Mouse (Mus musculus) left cerebral cortex, adult 11 months (tissue): ENCODE measurements around the gene Pak4.
"Not testable (repeated sequence)": the region's sequence is repeated elsewhere in the genome, so short reads cannot be mapped to it uniquely, and the experiment has no call there.

Source experiments
- DNase-seq: peaks from one replicate; pipeline ENCODE4 v3.0.0; 2022; ENCODE audit warnings: low spot score

Pak4 gene

GRCm38 (mm10) chr7:28597642-28598446 lies at the start of gene Pak4, which contains the start of gene Samd4b:
Gene Pak4 (minus strand): TSS chr7:28598185.
Gene Samd4b (minus strand): TSS chr7:28598144.
- DNase-seq = peak; percentile 98

DNA sequence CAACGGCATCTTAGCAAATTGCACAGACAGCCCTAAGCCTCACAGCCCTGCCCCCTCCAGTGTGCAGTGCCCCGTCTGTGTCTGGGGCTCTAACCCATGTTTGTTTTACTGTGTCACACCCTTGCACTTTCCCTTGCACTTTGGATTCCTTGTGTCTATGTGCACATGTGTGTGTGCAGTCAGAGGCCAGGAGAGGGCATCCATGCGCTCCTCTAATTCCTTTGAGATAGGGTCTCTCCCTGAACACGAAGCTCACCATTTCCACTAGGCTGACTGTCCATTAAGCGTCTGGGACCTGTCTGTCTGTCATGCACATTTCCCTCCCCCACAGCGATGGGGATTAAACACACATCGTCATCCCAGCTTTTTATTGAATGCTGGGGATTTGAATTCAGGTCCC lies 49.0 kb upstream of the Pak4 start:
- DNase-seq = no peak

DNA sequence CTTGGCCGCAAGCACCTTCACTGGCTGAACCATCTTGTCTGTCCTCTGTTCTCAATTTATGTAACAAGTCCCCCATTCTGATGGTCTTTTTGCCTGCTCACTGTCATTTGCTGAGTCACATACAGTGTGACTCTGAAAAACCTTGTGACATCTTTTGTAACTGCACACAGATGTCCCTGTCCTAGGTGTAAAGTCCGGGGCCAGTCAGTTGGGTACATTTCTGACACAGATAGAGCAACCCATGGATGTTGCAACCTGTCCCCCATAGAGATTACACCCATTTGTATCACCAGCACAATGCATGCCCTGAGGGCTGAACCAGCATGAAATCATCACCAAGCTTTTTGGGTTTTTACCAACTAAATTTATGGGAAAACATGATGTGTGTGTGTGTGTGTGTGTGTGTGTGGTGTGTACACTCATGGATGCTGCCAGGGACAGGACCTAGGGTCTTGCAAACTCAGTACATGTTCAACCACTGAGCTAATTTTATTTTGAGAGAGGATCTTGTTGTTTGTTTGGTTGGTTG lies 48.0 kb upstream of the Pak4 start:
- DNase-seq = no peak

GRCm38 (mm10) chr7:28645366-28645765 lies 47.4 kb upstream of the Pak4 start:
- DNase-seq = no peak

- DNase-seq = no peak
Observed at GRCm38 (mm10) chr7:28641546-28641945, 43.6 kb upstream of the Pak4 start.

GRCm38 (mm10) chr7:28637511-28637910 lies 39.5 kb upstream of the Pak4 start:
- DNase-seq = no peak

DNA sequence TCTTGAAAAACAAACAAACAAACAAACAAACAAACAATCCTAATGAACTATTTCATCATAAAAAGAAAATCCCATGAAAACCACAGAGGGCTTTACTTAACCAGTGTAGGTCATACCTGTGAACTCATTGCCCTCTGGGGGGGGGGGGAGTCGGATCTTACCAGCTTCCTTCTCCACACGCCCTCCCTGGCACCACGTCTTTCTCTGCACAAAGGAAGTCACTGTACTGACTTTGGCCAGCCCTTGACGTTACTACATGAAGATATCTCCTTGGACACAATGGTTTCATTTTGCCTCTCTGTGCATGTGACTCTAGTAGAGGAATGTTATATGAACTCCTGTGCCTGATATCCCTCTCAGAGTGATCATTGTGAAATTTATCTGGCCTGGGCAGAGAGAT lies 36.1 kb upstream of the Pak4 start:
- no peak for DNase-seq

DNA sequence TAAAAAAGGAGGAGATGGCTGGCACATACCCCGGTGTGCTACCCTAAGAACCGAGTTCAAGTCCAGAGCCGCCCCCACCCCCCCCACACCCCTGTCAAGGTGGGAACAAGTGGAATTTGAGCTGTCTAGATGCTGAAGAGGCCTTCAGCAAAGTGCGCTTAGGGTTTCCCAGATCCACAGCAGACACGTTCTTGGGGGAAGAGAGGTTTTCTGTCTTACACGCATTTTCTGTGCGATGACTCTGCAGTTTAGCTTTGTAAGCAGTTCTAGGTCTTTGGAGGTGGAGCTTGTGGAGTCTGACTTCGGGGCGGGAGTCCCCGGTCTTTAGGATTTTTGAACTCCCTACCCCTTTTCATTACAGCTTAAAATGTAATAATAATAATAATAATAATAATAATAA lies 33.1 kb upstream of the Pak4 start, which contains the start of gene Acp7:
Acp7 (minus strand) TSS at position 260 of the 400 bp plus-strand sequence.
- no peak for DNase-seq

DNA sequence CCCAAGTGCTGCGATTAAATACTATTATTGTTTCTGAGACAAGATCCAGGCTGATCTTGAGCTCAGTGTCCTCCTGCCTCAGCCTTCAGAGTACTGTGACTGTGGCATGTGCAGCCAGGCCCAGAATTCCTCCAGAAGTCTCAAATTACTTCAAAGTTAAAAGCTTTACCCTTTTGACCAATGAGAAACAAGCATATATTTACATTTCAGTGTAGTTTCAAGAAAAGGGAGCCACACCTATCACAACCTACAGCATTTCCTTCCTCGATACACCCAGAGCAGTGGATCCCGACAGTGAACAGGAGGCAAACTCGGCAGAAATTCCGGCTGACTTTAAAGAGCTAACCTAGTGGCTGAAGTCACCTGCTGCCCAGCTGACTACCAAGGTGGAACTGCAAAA lies 26.8 kb upstream of the Pak4 start:
- DNase-seq = no peak

DNA sequence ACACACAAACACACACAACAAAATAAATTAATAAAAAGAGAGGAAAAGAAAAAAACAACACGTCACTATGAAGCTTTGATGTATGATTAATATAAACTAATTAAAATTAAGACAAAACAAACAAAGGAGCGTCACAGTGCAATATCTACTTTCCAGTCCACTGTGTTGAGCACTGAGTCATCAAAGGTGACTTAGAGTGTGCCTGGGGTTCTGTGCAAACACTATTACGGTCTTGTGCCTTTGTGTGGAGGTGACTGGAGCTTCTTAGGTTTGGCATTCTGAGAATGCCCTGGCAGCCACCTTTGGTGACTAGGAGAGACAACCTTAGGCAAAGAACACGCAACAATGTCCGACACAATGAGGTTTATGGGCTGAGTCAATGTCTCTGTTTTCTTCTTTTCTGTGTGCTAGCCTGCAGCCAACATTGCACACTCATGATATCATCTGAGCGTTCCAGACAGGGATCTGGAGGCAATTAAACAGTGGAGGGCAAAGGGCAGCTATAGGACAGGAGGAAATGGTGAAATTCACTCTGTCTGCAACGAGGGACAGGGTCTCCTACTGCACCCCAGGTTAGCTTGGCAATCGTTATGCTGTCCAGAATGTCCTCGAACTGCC lies 21.2 kb upstream of the Pak4 start:
- no peak for DNase-seq

- no peak for DNase-seq
Observed at GRCm38 (mm10) chr7:28605951-28606350, 8.0 kb upstream of the Pak4 start.

- not testable (repeated sequence) for DNase-seq
Observed at GRCm38 (mm10) chr7:28603788-28604187, 5.8 kb upstream of the Pak4 start.

GRCm38 (mm10) chr7:28603136-28603535 lies 5.2 kb upstream of the Pak4 start:
- DNase-seq = no peak

GRCm38 (mm10) chr7:28601668-28602067 lies 3.7 kb upstream of the Pak4 start:
- no peak for DNase-seq

GRCm38 (mm10) chr7:28601029-28601428 lies 3.0 kb upstream of the Pak4 start:
- DNase-seq = no peak

GRCm38 (mm10) chr7:28598951-28599350 lies 966 bp upstream of the Pak4 start:
- no peak for DNase-seq

DNA sequence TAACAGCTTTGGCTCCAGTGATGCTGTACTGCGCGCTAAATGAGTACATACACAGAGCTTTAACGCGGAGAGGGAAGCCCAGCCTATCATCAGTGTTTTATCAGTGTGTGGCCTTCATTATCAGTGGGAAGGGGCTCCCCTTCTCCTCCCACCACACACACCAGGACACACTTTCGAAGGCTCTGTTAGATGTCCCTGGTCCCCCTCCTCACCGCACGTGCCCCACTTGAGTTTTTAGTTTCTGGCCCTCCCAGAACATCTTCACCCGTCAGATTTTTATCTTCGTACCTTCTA lies 761 bp downstream of the Pak4 start:
- no peak for DNase-seq

DNA sequence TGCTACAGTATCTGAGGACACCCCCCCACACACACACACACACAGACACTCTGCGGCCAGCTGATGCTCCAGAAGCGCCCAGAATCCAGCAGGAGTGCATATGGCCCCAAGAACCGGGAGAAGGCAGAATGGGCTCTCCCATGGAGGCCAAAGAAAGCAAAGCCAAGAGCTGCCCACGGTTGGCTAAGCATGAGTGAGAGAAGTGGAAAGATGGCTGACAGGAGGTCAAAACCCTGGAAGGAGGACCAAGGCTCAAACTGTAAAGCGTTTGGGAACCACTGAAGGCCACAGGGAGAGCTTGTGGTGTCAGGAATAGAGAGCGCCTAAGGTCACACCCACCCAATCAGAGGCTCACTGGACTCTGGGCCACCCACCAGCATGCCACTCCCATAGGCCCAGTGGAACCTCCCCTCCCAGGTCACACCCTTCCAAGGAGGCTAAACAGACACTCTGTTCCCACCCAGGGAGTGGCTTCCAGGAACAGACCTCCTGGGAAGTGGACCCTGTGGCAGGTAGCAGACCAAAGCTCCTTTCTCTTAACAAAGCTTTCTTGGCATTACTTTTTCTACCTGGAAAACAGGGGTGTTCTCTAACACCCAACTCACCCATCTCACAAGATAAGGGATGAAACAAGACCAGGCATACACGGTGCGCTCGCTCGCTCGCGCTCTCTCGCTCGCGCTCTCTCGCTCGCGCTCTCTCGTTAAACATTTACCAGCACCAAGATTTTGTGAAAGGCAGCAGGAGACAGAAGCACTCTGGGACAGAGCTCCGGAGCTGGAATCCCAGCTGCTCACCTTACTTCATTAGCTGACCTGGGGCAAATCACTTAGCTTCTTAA lies 1.3 kb downstream of the Pak4 start:
- DNase-seq = no peak

DNA sequence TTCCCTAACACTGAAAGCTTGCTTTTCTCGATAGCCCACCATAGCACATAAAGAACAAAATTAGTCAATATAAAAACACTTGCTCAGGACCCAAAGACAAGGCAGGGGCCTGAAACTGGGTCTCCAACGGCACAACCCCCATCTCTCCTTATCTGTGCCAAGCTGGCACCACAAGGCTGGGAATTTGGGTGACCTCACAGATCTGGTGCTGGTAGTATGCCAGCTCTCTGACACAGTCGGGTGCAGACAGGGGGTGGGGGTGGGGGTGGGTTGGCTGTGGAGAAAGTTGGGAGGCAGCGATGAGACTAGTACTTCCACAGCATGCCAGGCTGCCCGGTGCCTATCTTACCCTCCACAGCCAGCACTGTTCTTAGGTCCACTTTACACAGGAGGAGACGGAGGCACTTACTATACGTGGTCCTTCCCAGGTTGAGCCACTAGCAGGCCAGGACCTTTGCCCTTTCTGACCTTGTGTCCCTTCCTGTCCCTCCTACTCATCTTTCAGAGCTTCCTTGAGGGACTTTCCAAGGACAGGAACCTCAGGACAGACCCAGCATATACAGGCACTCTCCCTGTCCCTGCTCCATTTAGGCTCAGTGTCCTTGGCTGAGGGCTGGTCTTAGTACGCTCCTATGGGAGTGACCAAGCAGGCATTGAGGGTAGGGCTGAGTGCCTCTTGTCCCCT lies 2.1 kb downstream of the Pak4 start:
- DNase-seq = no peak

GRCm38 (mm10) chr7:28593206-28594111 lies 4.5 kb downstream of the Pak4 start:
- no peak for DNase-seq

DNA sequence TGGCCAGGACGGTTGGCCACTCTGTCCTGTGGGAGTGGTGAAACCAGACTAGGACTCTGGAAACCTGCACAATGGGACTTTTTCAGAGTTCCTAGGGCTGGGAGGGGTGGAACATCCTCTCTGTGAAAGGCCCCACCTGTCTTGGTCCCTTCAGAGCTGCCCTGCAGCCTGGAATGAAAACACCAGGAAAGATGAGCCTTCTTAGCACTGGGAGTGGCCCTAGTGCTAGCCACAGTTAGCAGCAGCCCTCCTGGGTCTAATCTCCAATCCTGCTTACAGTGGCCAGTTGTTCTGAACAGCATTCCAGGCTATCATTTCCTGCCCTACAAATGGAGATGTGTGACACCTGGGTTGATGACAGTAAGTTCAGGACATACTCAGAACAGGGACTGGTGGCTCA lies 6.1 kb downstream of the Pak4 start:
- no peak for DNase-seq
